Mouse (Mus musculus) ovary, adult 10 weeks (tissue): Measurements from ENCODE around the gene Taar9. TPM values are rescaled to one million over a fixed set of nuclear protein-coding genes. Genes with fewer than 3 reads are reported as not detected.

Experiments used
- polyA plus RNA-seq: library from polyadenylated mRNA; stranded (reverse); fragments of 350-450 nt; fragmentation: Illumina TruSeq; extraction: RNeasy Lipid Tissue Mini Kit (QIAGEN cat#74804); gene quantifications from one replicate; pipeline ENCODE4 v1.2.3, GENCODE M21; 2014

Gene Taar9
- not detected for polyA plus RNA-seq

GRCm38 (mm10) chr10:24109434-24109833, at the start of gene Taar9:
TSS of gene Taar9 (minus strand) at chr10:24109534.

GRCm38 (mm10) chr10:24149135-24149781, 39.9 kb upstream of the Taar9 start, which contains the start of gene Stx7:
TSS of gene Stx7 (plus strand) at chr10:24149302.

GRCm38 (mm10) chr10:24101812-24102211, 7.5 kb downstream of the Taar9 start, which contains the start of gene Taar8c:
TSS of gene Taar8c (minus strand) at chr10:24101912.

GRCm38 (mm10) chr10:24092194-24092593, 17.1 kb downstream of the Taar9 start, which contains the start of gene Taar8b:
TSS of gene Taar8b (minus strand) at chr10:24092294.

GRCm38 (mm10) chr10:24076200-24076599, 33.1 kb downstream of the Taar9 start, which contains the start of gene Taar8a:
TSS of gene Taar8a (plus strand) at chr10:24076500.

Other genes with a start within 250 kb of the Taar9 start
- gene Vnn1, start 214.8 kb downstream of the Taar9 start, polyA plus RNA-seq = 71.7 TPM
- gene Taar1, start 189.2 kb downstream of the Taar9 start, polyA plus RNA-seq = not detected
- not detected for gene Taar2, start 171.0 kb downstream of the Taar9 start, polyA plus RNA-seq
- not detected for gene Taar3, start 160.0 kb downstream of the Taar9 start, polyA plus RNA-seq
- not detected for gene Taar4, start 149.0 kb downstream of the Taar9 start, polyA plus RNA-seq
- not detected for gene Taar5, start 138.8 kb downstream of the Taar9 start, polyA plus RNA-seq
- not detected for gene Taar6, start 123.9 kb downstream of the Taar9 start, polyA plus RNA-seq
- gene Taar7a, start 116.1 kb downstream of the Taar9 start, polyA plus RNA-seq = not detected
- gene Taar7b, start 109.6 kb downstream of the Taar9 start, polyA plus RNA-seq = not detected
- not detected for gene Taar7d, start 82.3 kb downstream of the Taar9 start, polyA plus RNA-seq
- gene Taar7e, start 71.9 kb downstream of the Taar9 start, polyA plus RNA-seq = not detected
- not detected for gene Taar7f, start 60.0 kb downstream of the Taar9 start, polyA plus RNA-seq
- gene Taar8a, start 33.0 kb downstream of the Taar9 start, polyA plus RNA-seq = not detected
- gene Taar8b, start 17.2 kb downstream of the Taar9 start, polyA plus RNA-seq = not detected
- gene Taar8c, start 7.6 kb downstream of the Taar9 start, polyA plus RNA-seq = not detected
- gene Stx7, start 39.8 kb upstream of the Taar9 start, polyA plus RNA-seq = 158 TPM
- 11.5 TPM for gene Moxd1, start 114.0 kb upstream of the Taar9 start, polyA plus RNA-seq